Mouse (Mus musculus): Measurements from ENCODE around the gene Tmem43. TPM values are rescaled to one million over a fixed set of nuclear protein-coding genes. Genes with fewer than 3 reads are reported as not detected.

The Tmem43 gene
- polyA plus RNA-seq, 1 experiment from 2014 or later = 54.0 TPM

DNA sequence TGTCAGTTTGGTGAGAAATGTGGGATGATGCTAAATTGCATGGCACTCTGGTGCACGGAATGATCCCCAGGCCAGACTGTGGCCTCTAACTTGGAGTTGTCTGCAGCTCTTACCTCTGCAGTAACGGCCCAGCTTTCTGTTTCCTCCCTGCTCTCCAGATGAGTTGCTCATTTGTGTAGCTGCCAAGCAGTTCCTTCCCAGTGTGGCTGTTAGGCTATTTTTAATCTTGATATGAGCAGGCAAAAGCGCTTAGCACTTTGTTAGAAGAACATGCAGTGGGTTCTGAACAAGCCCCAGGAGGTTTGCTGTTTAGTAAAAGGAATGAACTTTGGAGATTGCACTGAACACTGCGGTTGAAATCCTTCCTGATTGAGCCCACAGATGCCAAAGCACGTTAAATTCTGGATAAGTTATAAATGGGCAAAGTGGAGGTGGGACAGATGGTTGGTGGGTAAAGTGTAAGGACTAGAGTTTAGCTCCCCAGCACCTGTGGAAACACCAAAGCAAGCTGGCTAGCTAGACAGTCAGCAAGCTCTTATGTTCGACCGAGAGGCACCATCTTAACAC, 45.0 kb downstream of the Tmem43 start:
- no peak for ATAC-seq (ENCODE audit: insufficient number of reproducible peaks, insufficient read depth, low FRiP score, low TSS enrichment, low read depth)
- Histone ChIP-seq H3K4me3 (replicated peaks) (no peak overlapping the region), H3K27me3 (no peaks in the 10 kb centered on the region), H3K4me1 (replicated peaks) (peaks cover 19% of the 10 kb centered on the region), H3K9me3 (no peaks in the 10 kb centered on the region), H3K27ac (no peak overlapping the region), H3K36me3 (peaks cover 59% of the 10 kb centered on the region), H3K9ac (replicated peaks) (no peak overlapping the region), H3K4me2 (no peak overlapping the region)
- 88% methylated on average over 7 of the region's 7 CpGs for WGBS

- peaks cover 80% of the 10 kb centered on the region for H3K36me3 ChIP-seq
- 93% methylated on average over 5 of the region's 5 CpGs for WGBS
- H3K4me2 ChIP-seq = no peak overlapping the region
- H3K4me1 ChIP-seq (replicated peaks) = no peaks in the 10 kb centered on the region
- no peaks in the 10 kb centered on the region for H3K27me3 ChIP-seq
- no peak for ATAC-seq (ENCODE audit: insufficient number of reproducible peaks, insufficient read depth, low FRiP score, low TSS enrichment, low read depth)
- H3K9ac ChIP-seq (replicated peaks) = no peak overlapping the region
- H3K27ac ChIP-seq = no peak overlapping the region
- no peak overlapping the region for H3K4me3 ChIP-seq (replicated peaks)
- no peaks in the 10 kb centered on the region for H3K9me3 ChIP-seq
These were observed 49.3 kb downstream of the Tmem43 start for GRCm38 (mm10) chr6:91522816-91523215.

DNA sequence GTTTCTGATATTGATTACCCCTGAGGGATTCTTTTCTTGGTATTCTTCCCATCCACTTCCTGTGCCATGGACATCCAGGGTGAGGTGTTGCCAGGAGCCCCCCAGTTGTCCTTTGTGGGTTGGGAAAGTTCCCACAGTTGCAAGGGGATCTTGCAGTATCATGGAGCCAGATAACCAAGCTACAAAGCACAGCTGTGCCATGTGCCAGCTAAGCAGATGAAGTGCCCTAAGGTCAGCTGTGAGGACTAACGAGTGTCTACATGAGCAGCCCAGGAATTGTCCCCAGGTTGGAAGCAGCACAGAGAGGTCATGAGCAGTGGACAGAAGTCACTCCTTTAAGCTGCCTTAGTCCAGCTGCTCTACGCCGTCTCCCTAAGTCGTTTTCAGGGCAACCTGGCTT, 52.0 kb downstream of the Tmem43 start:
- WGBS = 83% methylated on average over 4 of the region's 4 CpGs
- ATAC-seq (ENCODE audit: insufficient number of reproducible peaks, insufficient read depth, low FRiP score, low TSS enrichment, low read depth) = no peak
- Histone ChIP-seq H3K27me3 (no peaks in the 10 kb centered on the region), H3K9ac (replicated peaks) (no peak overlapping the region), H3K27ac (no peak overlapping the region), H3K4me2 (no peak overlapping the region), H3K9me3 (no peaks in the 10 kb centered on the region), H3K36me3 (peaks cover 61% of the 10 kb centered on the region), H3K4me3 (replicated peaks) (no peak overlapping the region), H3K4me1 (replicated peaks) (no peaks in the 10 kb centered on the region)

DNA sequence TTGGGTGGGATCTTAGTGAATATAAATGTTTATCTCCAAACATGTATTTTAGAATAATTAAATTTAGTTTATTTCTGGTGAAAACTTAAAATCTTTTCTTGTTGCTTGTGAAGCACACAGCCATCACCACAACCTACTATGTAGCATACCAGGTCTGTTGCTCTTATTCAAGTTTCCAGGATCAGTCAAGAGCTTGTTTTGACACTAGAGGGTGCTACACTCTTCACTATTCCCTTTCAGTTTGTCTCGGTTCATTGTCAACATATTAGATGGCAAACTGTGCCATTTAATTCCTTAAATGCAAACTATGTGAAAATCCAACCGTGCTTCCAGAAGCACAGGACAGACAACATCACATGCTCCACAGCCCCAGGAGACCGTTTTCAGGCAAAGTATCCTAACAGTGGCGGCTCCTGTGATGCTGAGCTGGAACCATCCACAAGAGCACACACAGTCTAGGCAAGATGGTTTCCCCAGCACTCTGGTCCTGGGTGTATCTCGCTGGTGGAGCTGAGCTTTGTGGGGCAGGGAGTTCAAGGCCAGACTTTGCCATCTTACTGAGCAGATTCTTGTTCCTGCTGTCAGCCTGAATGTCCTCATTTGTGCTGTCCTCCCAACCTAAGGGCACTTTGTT, 53.8 kb downstream of the Tmem43 start:
- Histone ChIP-seq H3K36me3 (peaks cover 43% of the 10 kb centered on the region), H3K4me3 (replicated peaks) (no peak overlapping the region), H3K27me3 (no peaks in the 10 kb centered on the region), H3K9me3 (no peaks in the 10 kb centered on the region), H3K9ac (replicated peaks) (no peak overlapping the region), H3K4me1 (replicated peaks) (no peaks in the 10 kb centered on the region), H3K4me2 (no peak overlapping the region), H3K27ac (no peak overlapping the region)
- WGBS = 57% methylated on average over 5 of the region's 5 CpGs
- no peak for ATAC-seq (ENCODE audit: insufficient number of reproducible peaks, insufficient read depth, low FRiP score, low TSS enrichment, low read depth)

DNA sequence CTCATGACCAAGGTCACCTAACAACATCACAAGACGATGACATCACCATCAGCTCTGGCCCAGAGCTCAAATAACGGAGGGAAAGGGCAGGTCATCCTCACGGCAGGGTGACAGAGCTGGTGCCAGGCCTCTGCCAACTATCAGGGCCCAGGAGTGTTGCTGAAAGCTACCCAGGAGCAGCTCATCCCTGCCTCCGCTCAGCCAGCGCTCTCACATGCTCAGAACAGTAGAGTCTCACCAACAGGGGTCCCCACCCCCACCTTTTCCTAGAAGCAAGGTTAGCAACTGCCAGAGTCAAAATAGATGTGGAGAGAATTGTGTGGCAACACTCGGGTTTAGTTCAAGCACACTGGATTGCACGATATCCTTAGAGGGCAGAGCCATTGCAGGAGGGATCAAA, 54.8 kb downstream of the Tmem43 start:
- Histone ChIP-seq H3K27ac (no peak overlapping the region), H3K9ac (replicated peaks) (no peak overlapping the region), H3K27me3 (no peaks in the 10 kb centered on the region), H3K4me2 (no peak overlapping the region), H3K4me1 (replicated peaks) (peaks cover under 1% of the 10 kb centered on the region; the same call in 1 of the 2 replicates), H3K36me3 (peaks cover 34% of the 10 kb centered on the region), H3K4me3 (replicated peaks) (no peak overlapping the region), H3K9me3 (no peaks in the 10 kb centered on the region)
- ATAC-seq (ENCODE audit: insufficient number of reproducible peaks, insufficient read depth, low FRiP score, low TSS enrichment, low read depth) = no peak
- 86% methylated on average over 7 of the region's 7 CpGs for WGBS

- Histone ChIP-seq H3K4me2 (no peak overlapping the region), H3K9me3 (no peaks in the 10 kb centered on the region), H3K36me3 (peaks cover 10% of the 10 kb centered on the region; the same call in 1 of the 2 replicates), H3K27me3 (no peaks in the 10 kb centered on the region), H3K4me1 (replicated peaks) (peaks cover 4% of the 10 kb centered on the region; the same call in 1 of the 2 replicates), H3K4me3 (replicated peaks) (no peak overlapping the region), H3K27ac (no peak overlapping the region), H3K9ac (replicated peaks) (no peak overlapping the region)
- no peak for ATAC-seq (ENCODE audit: insufficient number of reproducible peaks, insufficient read depth, low FRiP score, low TSS enrichment, low read depth)
- 87% methylated on average over 8 of the region's 8 CpGs for WGBS
These were observed 57.2 kb downstream of the Tmem43 start for GRCm38 (mm10) chr6:91530673-91531072.

DNA sequence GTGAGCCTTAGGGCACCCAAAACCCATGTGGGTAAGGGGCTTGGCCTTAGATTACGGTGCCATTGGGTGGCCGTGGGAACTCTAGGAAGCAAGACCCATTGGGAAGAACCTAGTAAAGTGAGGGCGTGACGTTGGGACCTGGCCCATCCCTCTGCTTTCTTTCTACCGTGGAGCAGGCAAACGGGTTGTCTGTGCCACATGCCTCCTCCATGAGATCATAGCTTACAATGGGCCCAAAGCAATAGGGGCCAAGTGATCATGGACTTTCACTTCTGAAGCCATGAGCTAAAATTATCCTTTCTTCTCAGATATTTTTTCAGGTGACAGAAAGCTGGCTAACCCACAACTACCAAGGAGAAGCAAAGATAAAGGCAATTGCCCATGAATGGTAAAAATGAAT, 57.8 kb downstream of the Tmem43 start:
- H3K9me3 ChIP-seq = no peaks in the 10 kb centered on the region
- ATAC-seq (ENCODE audit: insufficient number of reproducible peaks, insufficient read depth, low FRiP score, low TSS enrichment, low read depth) = no peak
- H3K36me3 ChIP-seq = peaks cover 9% of the 10 kb centered on the region; the same call in 1 of the 2 replicates
- WGBS = 86% methylated on average over 6 of the region's 6 CpGs
- H3K4me1 ChIP-seq (replicated peaks) = peaks cover 4% of the 10 kb centered on the region; the same call in 1 of the 2 replicates
- H3K4me2 ChIP-seq = no peak overlapping the region
- no peak overlapping the region for H3K4me3 ChIP-seq (replicated peaks)
- no peak overlapping the region for H3K9ac ChIP-seq (replicated peaks)
- no peaks in the 10 kb centered on the region for H3K27me3 ChIP-seq
- no peak overlapping the region for H3K27ac ChIP-seq

- H3K4me1 ChIP-seq (replicated peaks) = peaks cover 4% of the 10 kb centered on the region; the same call in 1 of the 2 replicates
- peaks cover 9% of the 10 kb centered on the region; the same call in 1 of the 2 replicates for H3K36me3 ChIP-seq
- H3K4me3 ChIP-seq (replicated peaks) = no peak overlapping the region
- H3K27ac ChIP-seq = no peak overlapping the region
- H3K9me3 ChIP-seq = no peaks in the 10 kb centered on the region
- no peaks in the 10 kb centered on the region for H3K27me3 ChIP-seq
- H3K4me2 ChIP-seq = no peak overlapping the region
- ATAC-seq (ENCODE audit: insufficient number of reproducible peaks, insufficient read depth, low FRiP score, low TSS enrichment, low read depth) = no peak
- H3K9ac ChIP-seq (replicated peaks) = no peak overlapping the region
- 70% methylated on average over 6 of the region's 6 CpGs for WGBS
These were observed 59.2 kb downstream of the Tmem43 start for GRCm38 (mm10) chr6:91532661-91533060.

GRCm38 (mm10) chr6:91533359-91533758, 59.9 kb downstream of the Tmem43 start:
- ATAC-seq (ENCODE audit: insufficient number of reproducible peaks, insufficient read depth, low FRiP score, low TSS enrichment, low read depth) = no peak
- Histone ChIP-seq H3K27ac (no peak overlapping the region), H3K9me3 (no peaks in the 10 kb centered on the region), H3K4me2 (no peak overlapping the region), H3K36me3 (peaks cover 9% of the 10 kb centered on the region; the same call in 1 of the 2 replicates), H3K9ac (replicated peaks) (no peak overlapping the region), H3K4me1 (replicated peaks) (peaks cover 4% of the 10 kb centered on the region; the same call in 1 of the 2 replicates), H3K27me3 (no peaks in the 10 kb centered on the region), H3K4me3 (replicated peaks) (no peak overlapping the region)
- 47% methylated on average over 5 of the region's 5 CpGs for WGBS

DNA sequence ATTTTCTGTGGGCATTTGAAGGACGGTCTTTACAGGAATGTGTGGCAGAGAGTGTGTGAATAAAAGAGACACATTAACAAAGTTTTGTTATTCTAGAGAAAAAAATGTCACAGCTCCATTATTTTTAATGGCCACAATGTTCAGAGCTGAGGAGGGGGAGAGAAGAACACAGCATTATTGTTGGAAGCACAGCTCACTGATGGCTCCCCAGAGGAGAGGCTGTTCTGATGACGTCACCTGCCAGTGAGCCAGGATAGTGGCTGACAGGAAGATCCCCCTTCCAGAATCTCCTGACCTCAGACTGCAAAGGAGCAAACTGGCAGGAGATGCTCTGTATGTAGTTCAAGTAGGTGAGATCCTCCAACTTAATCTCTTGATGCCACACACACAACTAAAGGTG, 60.3 kb downstream of the Tmem43 start:
- Histone ChIP-seq H3K4me2 (no peak overlapping the region), H3K4me1 (replicated peaks) (peaks cover 4% of the 10 kb centered on the region; the same call in 1 of the 2 replicates), H3K9me3 (no peaks in the 10 kb centered on the region), H3K36me3 (peaks cover 6% of the 10 kb centered on the region; the same call in 1 of the 2 replicates), H3K27ac (no peak overlapping the region), H3K9ac (replicated peaks) (no peak overlapping the region), H3K4me3 (replicated peaks) (no peak overlapping the region), H3K27me3 (no peaks in the 10 kb centered on the region)
- 57% methylated on average over 2 of the region's 2 CpGs for WGBS
- ATAC-seq (ENCODE audit: insufficient number of reproducible peaks, insufficient read depth, low FRiP score, low TSS enrichment, low read depth) = no peak

DNA sequence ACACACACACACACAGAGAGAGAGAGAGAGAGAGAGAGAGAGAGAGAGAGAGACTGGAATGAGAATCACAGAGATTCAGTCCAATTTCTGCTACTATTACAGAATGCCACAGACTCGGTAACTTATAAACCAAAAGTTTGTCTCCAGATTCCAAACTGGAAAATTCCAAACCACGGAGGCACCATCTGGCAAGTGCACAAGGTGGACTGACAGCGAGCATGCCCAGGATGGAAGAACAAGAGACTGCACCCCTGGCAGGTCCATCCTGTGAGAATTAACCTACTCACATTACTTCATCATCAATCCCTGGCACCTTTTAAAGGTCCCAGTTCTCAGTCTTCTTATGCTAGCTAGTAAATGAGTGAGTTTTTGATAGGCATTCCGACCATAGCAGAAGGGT, 60.8 kb downstream of the Tmem43 start:
- no peak for ATAC-seq (ENCODE audit: insufficient number of reproducible peaks, insufficient read depth, low FRiP score, low TSS enrichment, low read depth)
- no peak overlapping the region for H3K4me3 ChIP-seq (replicated peaks)
- no peak overlapping the region for H3K9ac ChIP-seq (replicated peaks)
- H3K9me3 ChIP-seq = no peaks in the 10 kb centered on the region
- no peak overlapping the region for H3K4me2 ChIP-seq
- no peak overlapping the region for H3K27ac ChIP-seq
- H3K36me3 ChIP-seq = 0 out of 2 replicates have a peak, but pooled peaks cover 1% of the 10 kb centered on the region
- WGBS = 85% methylated on average over 4 of the region's 4 CpGs
- H3K4me1 ChIP-seq (replicated peaks) = peaks cover 4% of the 10 kb centered on the region; the same call in 1 of the 2 replicates
- no peaks in the 10 kb centered on the region for H3K27me3 ChIP-seq

Measured in limb, embryonic 12.5 days (tissue).